In genomic region chr19:6127760-6128341, GRCm38 (mm10) we compare ENCODE assay signal across 8 mouse cellular contexts. TPM values are rescaled to one million over a fixed set of nuclear protein-coding genes. Genes with fewer than 3 reads are reported as not detected.
DNase-seq lines count a peak whose midpoint lies in the region; ATAC-seq and TF ChIP-seq lines count a peak whose summit lies in the region.

Gene Snx15 (minus strand): TSS chr19:6128304.

- no peak for TF ChIP-seq CTCF in ES-Bruce4 (IDR thresholded peaks at IDR 0.05; ENCODE audit: low read depth, low read length)
- no peak for TF ChIP-seq CTCF in liver, postnatal 0 days (IDR thresholded peaks at IDR 0.05; ENCODE audit: low read depth)

- DNase-seq in heart, postnatal 10 days = peak; percentile 96
- DNase-seq in large intestine, adult 2 months (ENCODE audit: low read depth, low spot score) = peak; percentile 93
- DNase-seq in liver, postnatal 0 days = peak; percentile 96
- peak; percentile 95 for DNase-seq in testis, postnatal 10 days (ENCODE audit: low spot score)

- ATAC-seq in cerebellum, adult (ENCODE audit: insufficient number of reproducible peaks, low FRiP score, low TSS enrichment) = peak; percentile 96
- peak; percentile 94 for ATAC-seq in forebrain, embryonic 13.5 days
- peak; percentile 92 for ATAC-seq in liver, postnatal 0 days
- ATAC-seq in neural tube, embryonic 14.5 days (ENCODE audit: low read depth) = peak; percentile 95

- WGBS in forebrain, embryonic 13.5 days = under 1% methylated on average over 32 of the region's 32 CpGs
- WGBS in large intestine, adult 2 months = under 1% methylated on average over 32 of the region's 32 CpGs
- under 1% methylated on average over 32 of the region's 32 CpGs for WGBS in liver, postnatal 0 days (ENCODE audit: insufficient replicate concordance)
- under 1% methylated on average over 32 of the region's 32 CpGs for WGBS in neural tube, embryonic 14.5 days

- no peaks in the 10 kb centered on the region for H3K36me3 ChIP-seq in ES-Bruce4 (ENCODE audit: control insufficient read depth, insufficient read depth, low read length, poor library complexity, severe bottlenecking)
- peaks cover 5% of the 10 kb centered on the region; the same call in 1 of the 2 replicates for H3K36me3 ChIP-seq in forebrain, embryonic 13.5 days (ENCODE audit: poor library complexity, severe bottlenecking)
- H3K36me3 ChIP-seq in liver, postnatal 0 days (replicated peaks; ENCODE audit: insufficient read depth, low read length) = no peaks in the 10 kb centered on the region
- H3K36me3 ChIP-seq in neural tube, embryonic 14.5 days (ENCODE audit: control insufficient read depth, insufficient read depth, low read length) = no peaks in the 10 kb centered on the region

- intact Hi-C loops in heart, postnatal 10 days (cut with DNase I) = loop anchor here (2.0 to 5.0 kb wide), 2 partner anchors 81 to 163 kb away; partner anchors contain the start of genes Pola2 and Syvn1

- peak within 1 kb of the TSS; percentile 22; the same call in 1 of the 2 replicates for H3K27ac ChIP-seq in ES-Bruce4 (ENCODE audit: insufficient read depth, low read length)
- peak within 1 kb of the TSS; percentile 84 for H3K27ac ChIP-seq in forebrain, embryonic 13.5 days
- peak within 1 kb of the TSS; percentile 90 for H3K27ac ChIP-seq in liver, postnatal 0 days (ENCODE audit: low read depth)
- peak within 1 kb of the TSS; percentile 88 for H3K27ac ChIP-seq in neural tube, embryonic 14.5 days (ENCODE audit: low read depth, low read length)

- peak within 1 kb of the TSS; percentile 41 for H3K9ac ChIP-seq in ES-Bruce4 (ENCODE audit: low read depth, poor library complexity, severe bottlenecking)
- H3K9ac ChIP-seq in forebrain, embryonic 13.5 days = peak within 1 kb of the TSS; percentile 75
- peak within 1 kb of the TSS; percentile 66 for H3K9ac ChIP-seq in liver, postnatal 0 days (replicated peaks)
- H3K9ac ChIP-seq in neural tube, embryonic 14.5 days (replicated peaks; ENCODE audit: low read depth, low read length) = peak within 1 kb of the TSS; percentile 63

- peak within 1 kb of the TSS; percentile 88 for H3K4me3 ChIP-seq in ES-Bruce4 (ENCODE audit: low read depth, low read length)
- peak within 1 kb of the TSS; percentile 55 for H3K4me3 ChIP-seq in forebrain, embryonic 13.5 days
- H3K4me3 ChIP-seq in liver, postnatal 0 days (ENCODE audit: low read depth, low read length) = peak within 1 kb of the TSS; percentile 54
- peak within 1 kb of the TSS; percentile 48 for H3K4me3 ChIP-seq in neural tube, embryonic 14.5 days (ENCODE audit: low read depth, low read length)

- no peak for TF ChIP-seq EP300 in ES-Bruce4 (IDR thresholded peaks at IDR 0.05; ENCODE audit: insufficient read depth, low read depth, low read length)
- TF ChIP-seq EP300 in liver, postnatal 0 days (IDR thresholded peaks at IDR 0.05; ENCODE audit: low read depth) = peak; percentile 79

- H3K27me3 ChIP-seq in ES-Bruce4 (ENCODE audit: control insufficient read depth, insufficient read depth, low read length, poor library complexity, severe bottlenecking) = no peaks in the 10 kb centered on the region
- H3K27me3 ChIP-seq in forebrain, embryonic 13.5 days = no peaks in the 10 kb centered on the region
- H3K27me3 ChIP-seq in liver, postnatal 0 days (ENCODE audit: insufficient read depth, low read length) = no peaks in the 10 kb centered on the region
- H3K27me3 ChIP-seq in neural tube, embryonic 14.5 days (ENCODE audit: control insufficient read depth, insufficient read depth, low read length) = no peaks in the 10 kb centered on the region

- TF ChIP-seq POLR2A in ES-Bruce4 (IDR thresholded peaks at IDR 0.05; ENCODE audit: insufficient read depth, low read length) = peak; percentile 69

- peak within 1 kb of the TSS; percentile 70 for H3K4me2 ChIP-seq in forebrain, embryonic 13.5 days
- H3K4me2 ChIP-seq in liver, postnatal 0 days (ENCODE audit: low read depth, low read length) = peak within 1 kb of the TSS; percentile 74
- peak within 1 kb of the TSS; percentile 45 for H3K4me2 ChIP-seq in neural tube, embryonic 14.5 days (ENCODE audit: low read depth, low read length)

- no peaks in the 10 kb centered on the region for H3K9me3 ChIP-seq in ES-Bruce4 (replicated peaks; ENCODE audit: control insufficient read depth, insufficient read depth, low read length, poor library complexity, severe bottlenecking)
- H3K9me3 ChIP-seq in forebrain, embryonic 13.5 days (replicated peaks) = no peaks in the 10 kb centered on the region
- no peaks in the 10 kb centered on the region for H3K9me3 ChIP-seq in liver, postnatal 0 days (ENCODE audit: low read length)
- no peaks in the 10 kb centered on the region for H3K9me3 ChIP-seq in neural tube, embryonic 14.5 days (ENCODE audit: control insufficient read depth, low read length)

- H3K4me1 ChIP-seq in ES-Bruce4 (ENCODE audit: control insufficient read depth, insufficient read depth, low read length) = no peaks in the 10 kb centered on the region
- peaks cover 11% of the 10 kb centered on the region; the same call in 1 of the 2 replicates for H3K4me1 ChIP-seq in forebrain, embryonic 13.5 days
- peaks cover 22% of the 10 kb centered on the region for H3K4me1 ChIP-seq in liver, postnatal 0 days (ENCODE audit: insufficient read depth)
- peaks cover 3% of the 10 kb centered on the region; the same call in 1 of the 2 replicates for H3K4me1 ChIP-seq in neural tube, embryonic 14.5 days (ENCODE audit: control insufficient read depth, insufficient read depth, low read length)

RNA-seq across cellular contexts. Expression of gene Snx15, which starts in this region (rescaled TPM):
- 8.6 and 10.0 TPM in 2 replicates for polyA plus RNA-seq in ES-Bruce4 (2011; ENCODE audit: insufficient read depth, insufficient read length, low read depth, missing spikeins)
- 32.5 and 35.0 TPM in 2 replicates for polyA plus RNA-seq in forebrain, embryonic 13.5 days (2015; fragmentation: Nextera tagmentation; extraction: Ambion mirVana)
- 10 to 100 TPM; 12.5 to 12.6 TPM for total RNA-seq in heart, postnatal 10 days (2021)
- 40.7 and 47.6 TPM in 2 replicates for polyA plus RNA-seq in large intestine, adult 2 months (2012; rRNA removed)
- 38.6 and 41.6 TPM in 2 replicates for polyA plus RNA-seq in liver, postnatal 0 days (2015; fragmentation: Nextera tagmentation; extraction: Ambion mirVana)
- 63.9 and 72.8 TPM in 2 replicates for polyA plus RNA-seq in neural tube, embryonic 14.5 days (2014; fragmentation: Nextera tagmentation; extraction: Ambion mirVana)

Comparison
In these comparisons a context has a peak if more than half of its experiments do, and no peak if none do; other contexts are left out.
1. Peak in every context shown above with its lines: DNase-seq, ATAC-seq, H3K4me3 ChIP-seq and H3K27ac ChIP-seq.
2. H3K27ac ChIP-seq: peak in every context shown above with its lines; median percentile 90 in liver, postnatal 0 days; 88 in neural tube, embryonic 14.5 days; 84 in forebrain, embryonic 13.5 days; 22 in ES-Bruce4.